Mouse (Mus musculus) central nervous system, embryonic 14 days (tissue): Measurements from ENCODE around the gene Eif4g2. TPM values are rescaled to one million over a fixed set of nuclear protein-coding genes. Genes with fewer than 3 reads are reported as not detected.

ENCODE experiments used
- polyA plus RNA-seq: library from polyadenylated mRNA; depleted of rRNA; stranded (reverse); fragments of >200 nt; gene quantifications from 2 replicates; pipeline ENCODE4 v1.2.3, GENCODE M21; 2012; rRNA removed

Eif4g2 gene
- polyA plus RNA-seq = 568 and 666 TPM in 2 replicates

GRCm38 (mm10) chr7:111082822-111083732 lies at the start of gene Eif4g2:
Gene Eif4g2 (minus strand): TSS chr7:111083030.

GRCm38 (mm10) chr7:111028281-111029045 lies 54.4 kb downstream of the Eif4g2 start, which contains the start of gene Ctr9:
Gene Ctr9 (plus strand): TSS chr7:111028951.

Other genes with a start within 250 kb of the Eif4g2 start
- 32.5 and 33.2 TPM in 2 replicates for gene Rnf141, start 238.6 kb downstream of the Eif4g2 start, polyA plus RNA-seq
- gene Lyve1, start 219.8 kb downstream of the Eif4g2 start, polyA plus RNA-seq = 5.6 and 5.8 TPM in 2 replicates
- 1.1 and 1.4 TPM in 2 replicates for gene Mrvi1, start 100.6 kb downstream of the Eif4g2 start, polyA plus RNA-seq
- gene Ctr9, start 54.1 kb downstream of the Eif4g2 start, polyA plus RNA-seq = 48.8 and 51.5 TPM in 2 replicates